Mouse (Mus musculus): ENCODE data around the gene Pih1d2.
A peak's percentile ranks its signal among the peaks of the same experiment; 100 is the strongest.
"Not testable (repeated sequence)": the region's sequence is repeated elsewhere in the genome, so short reads cannot be mapped to it uniquely, and the experiment has no call there.

Gene Pih1d2

DNA sequence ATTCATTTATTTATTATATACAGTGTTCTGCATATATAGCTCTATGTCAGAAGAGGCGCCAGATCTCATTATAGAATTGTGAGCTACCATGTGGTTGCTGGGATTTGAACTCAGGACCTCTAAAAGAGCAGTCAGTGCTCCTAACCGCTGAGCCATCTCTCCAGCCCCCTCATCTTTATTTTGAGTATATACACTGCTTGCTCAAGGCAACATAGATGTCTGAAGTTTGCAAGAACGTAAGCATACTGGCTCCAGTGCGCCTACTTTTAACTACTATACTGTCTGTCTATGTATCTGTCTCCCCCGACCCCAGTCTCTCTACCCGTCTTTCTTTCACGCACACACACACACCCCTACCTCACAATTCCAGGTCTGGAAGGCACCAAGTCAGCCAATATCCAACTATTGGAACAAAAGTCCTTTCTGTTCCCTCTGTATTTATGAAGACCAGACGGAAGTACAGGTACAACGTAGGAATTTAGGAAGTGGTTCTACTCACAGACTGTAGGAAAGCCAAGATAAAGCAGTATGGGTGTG is 741 bp downstream of the Pih1d2 start:
- DNase-seq (ENCODE audit: low spot score in 2 of 2), result no peak

DNA sequence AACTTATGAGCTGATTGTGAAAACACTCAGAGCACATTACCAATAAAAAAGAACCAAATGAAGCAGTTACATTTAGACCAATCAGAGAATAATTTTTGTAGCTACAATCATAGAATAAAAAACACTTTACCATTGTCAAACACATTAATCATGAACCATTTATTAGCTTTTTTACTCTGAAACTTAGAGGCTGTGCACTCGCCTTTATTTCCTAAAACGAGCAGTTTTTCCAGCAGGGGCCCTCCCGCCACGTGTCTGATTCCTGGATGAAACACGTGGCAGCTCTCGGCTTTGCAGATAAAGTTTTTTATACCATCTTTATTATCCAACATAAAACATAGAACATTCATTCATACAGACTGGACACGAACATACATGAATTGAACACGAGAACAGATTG is 13.8 kb downstream of the Pih1d2 start:
- DNase-seq (ENCODE audit: low spot score in 2 of 2), result not testable (repeated sequence)

DNA sequence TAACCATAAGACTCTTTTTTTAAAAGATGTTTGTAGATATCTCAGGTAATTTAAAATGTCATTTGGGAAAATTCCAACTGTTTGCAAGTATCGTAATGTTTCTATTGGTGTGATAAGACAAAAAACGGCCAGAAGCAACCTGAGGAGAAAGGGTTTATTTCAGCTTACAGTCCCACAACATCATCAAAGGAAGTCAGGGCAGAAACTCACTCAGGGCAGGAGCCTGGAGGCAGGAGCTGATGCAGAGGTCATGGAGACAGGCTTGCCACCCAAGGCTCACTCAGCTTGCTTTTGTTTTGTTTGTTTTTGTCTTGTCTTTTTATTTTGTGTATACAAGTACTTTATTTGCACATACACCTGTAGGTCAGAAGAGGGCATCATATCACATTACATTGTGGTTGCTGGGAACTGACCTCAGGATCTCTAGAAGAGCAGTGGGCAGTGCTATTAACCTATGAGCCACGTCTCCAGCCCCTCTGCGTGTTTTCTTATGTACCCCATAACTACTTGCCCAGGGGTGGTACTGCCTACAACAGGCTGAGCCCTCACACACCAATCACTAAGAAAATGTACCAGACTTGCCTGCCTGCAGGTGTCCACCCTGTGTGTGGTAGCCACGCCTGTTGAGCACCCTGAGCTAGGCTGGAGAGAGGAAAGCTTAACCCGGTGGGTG is 15.0 kb downstream of the Pih1d2 start:
- DNase-seq (ENCODE audit: low spot score in 2 of 2), result no peak

DNA sequence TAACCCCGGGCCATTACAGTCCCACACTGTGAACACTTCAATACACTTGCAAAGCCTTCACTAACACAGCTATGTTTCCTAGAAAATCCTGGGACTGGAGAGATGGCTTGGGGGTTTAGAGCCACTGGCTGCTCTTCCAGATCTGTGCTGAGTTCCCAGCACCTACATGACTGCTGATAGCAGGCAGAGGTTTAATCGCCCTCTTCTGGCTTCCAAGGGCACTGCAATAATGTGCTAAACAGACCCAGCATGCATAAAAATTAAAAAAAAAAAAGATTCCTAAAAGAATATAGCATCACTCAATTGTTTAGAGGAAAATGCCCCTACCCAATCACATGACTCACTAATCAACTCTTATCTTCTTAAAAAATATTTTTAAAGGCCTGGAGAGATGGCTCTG is 15.9 kb downstream of the Pih1d2 start:
- DNase-seq (ENCODE audit: low spot score in 2 of 2), result no peak

DNA sequence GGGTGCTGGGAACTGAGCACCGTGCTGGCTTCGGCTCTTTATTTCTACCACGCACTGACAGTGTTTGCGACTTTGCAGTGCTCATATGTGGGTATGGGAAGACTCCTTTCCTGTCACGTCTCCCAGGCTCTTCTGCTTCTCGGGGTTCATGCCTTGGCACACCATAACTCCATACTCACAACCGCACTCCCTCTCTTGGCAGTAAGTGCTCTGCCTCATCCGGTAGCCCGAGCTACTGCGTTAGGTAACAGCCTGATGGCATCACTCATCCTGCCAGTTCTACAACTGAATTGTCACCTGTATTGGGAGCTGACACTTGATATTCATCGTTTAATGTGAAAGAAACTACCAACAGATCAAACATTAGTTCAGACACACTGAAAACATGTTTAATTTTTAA is 17.1 kb downstream of the Pih1d2 start:
- DNase-seq (ENCODE audit: low spot score in 2 of 2), result no peak

DNA sequence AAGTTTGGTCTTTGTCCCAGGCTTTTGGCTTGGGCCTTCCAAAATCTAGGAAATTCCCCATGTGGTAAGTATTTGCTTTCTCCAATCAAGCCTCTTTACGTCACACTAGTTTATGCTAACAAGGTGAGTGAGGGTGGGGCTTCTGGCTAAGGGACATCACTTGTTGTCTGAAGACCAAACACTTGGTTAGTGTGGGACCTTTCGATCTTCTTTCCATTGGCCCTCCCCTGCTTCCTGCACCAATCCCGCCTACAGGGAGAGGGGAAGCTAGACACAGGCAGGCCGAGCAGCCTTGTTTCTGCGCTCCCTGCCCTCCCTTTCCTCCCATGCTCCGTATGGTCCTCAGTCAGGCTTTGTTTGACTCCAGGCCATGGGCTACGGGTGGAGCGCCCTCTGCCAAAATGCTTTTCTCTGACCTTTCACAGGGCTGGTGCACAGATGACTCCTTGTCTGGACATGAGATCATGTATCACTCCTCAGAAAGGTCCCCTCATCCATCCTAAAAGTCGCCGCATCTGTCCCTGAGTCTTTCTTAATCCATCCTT is 29.8 kb downstream of the Pih1d2 start:
- no peak for DNase-seq (ENCODE audit: low spot score in 2 of 2)

DNA sequence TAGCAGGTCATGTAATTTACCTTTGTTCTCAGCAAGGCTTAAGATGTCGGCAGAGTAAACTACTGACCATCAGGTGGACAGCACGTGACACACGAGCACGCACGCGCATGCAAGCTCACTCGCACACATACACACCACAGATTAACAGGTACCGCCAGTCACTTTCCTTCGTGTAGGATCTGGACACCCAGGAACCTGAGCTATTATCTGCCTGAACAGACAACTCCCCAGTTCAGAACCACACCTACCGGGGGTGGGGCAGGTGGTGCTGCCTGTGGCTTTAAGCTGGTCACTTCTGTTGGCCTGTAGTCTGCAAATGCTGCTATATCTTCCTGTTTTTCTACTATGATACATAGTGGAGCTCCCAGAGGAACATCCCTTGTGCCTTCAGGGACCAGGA is 33.4 kb downstream of the Pih1d2 start:
- no peak for DNase-seq (ENCODE audit: low spot score in 2 of 2)

DNA sequence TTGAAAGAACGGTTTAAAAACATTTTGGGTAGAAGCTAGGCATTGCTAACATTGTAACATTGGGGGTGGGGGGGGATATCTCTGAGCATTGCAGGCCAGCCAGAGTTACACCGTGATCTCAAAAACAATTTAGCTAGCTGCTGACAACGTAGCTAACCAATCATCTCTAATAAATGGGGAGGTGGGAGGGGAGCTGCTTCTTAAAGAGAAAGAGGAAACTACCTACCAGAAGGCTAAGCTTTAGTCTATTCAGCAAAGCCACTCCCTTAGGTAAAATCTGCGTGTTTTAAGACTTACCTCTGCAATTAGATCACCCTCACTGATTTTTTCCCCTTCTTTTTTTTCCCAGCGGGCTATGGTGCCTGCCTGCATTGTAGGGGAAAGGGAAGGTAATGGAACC is 41.3 kb downstream of the Pih1d2 start:
- no peak for DNase-seq (ENCODE audit: low spot score in 2 of 2)

DNA sequence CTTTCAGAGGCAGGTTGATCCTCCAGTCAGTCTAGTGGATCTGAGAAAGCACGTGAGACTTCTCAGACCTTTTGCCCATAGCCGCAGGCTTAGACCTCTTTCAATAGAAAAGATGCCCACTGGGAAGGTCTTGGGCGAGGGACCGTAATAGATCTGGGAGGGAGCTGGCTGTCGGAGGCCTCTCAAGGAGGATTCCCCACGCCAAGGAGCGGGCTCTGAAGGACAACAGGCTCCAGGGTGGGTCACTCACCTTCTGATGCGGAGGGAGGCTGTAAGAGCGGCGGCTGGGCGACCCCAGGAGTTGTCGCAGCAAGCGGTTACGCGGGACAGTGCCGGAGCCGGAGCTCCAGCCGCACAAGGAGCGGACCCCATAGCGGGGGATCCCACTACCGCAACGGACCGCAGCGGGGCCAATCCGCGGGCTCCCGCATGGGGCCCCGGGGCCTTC is 41.8 kb downstream of the Pih1d2 start:
- peak; percentile 9 to 12 for DNase-seq (ENCODE audit: low spot score in 2 of 2)

DNA sequence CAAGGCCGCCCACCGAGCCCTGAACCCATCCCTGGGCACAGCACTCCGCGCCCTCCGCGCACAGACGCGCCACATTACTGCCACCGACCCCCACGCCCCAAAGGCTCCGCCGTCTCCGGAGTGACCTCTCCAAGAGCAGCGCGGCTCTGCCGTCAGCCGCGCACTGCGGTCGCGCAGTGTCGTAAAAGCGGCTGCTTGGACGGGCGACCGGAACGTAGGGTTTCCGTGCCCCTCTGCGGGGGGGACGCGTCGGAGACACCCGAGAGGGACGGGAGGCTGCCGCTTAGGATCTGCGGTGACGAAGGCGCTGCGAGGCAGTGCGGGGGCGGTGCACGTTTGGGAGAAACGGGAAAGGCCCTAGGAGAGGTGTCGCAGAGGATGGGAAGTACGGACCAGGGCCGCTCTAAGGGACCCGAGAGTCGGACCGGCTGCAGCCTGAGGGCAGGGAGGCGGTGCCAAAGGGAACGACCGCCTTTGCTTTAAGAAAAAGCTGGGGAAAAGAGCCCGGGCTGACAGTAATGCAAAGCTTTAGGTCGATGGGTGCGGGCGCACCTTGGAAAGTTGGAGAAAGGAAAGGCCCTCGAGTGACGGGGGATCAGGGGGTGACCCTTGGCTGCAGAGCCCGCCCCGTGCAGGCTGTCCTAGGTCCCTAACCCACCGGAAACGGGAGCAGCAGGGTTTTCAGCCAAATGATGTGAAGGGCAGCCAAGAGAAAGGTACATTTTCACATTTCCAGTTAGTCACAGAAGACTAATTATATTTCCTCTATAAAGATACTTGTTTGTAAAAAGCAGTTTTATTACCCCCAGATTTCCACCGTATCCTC is 42.5 kb downstream of the Pih1d2 start, which contains the start of gene Dlat:
TSS of gene Dlat (minus strand) at position 389 of the 826 bp plus-strand sequence.
- peak; percentile 80 to 84 for DNase-seq (ENCODE audit: low spot score in 2 of 2)

DNA sequence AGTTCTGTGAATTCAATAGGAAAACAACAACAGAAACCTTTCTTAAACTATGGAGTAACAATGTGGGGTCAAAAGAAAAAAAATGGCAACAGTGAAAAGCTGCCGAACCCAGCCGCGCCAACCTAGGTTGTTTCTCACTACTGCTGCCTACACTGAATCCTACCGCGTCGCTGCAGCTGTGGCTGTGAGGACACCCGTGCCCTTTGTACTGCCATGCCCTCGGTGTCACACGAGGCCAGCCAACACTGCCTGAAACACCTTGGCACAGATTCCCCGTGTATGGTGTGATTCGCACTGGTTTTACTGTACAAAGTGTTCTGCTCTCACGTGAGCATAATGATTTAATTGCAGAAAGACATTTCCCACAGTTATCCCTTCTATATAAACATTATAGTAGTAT is 43.3 kb downstream of the Pih1d2 start:
- no peak for DNase-seq (ENCODE audit: low spot score in 2 of 2)

DNA sequence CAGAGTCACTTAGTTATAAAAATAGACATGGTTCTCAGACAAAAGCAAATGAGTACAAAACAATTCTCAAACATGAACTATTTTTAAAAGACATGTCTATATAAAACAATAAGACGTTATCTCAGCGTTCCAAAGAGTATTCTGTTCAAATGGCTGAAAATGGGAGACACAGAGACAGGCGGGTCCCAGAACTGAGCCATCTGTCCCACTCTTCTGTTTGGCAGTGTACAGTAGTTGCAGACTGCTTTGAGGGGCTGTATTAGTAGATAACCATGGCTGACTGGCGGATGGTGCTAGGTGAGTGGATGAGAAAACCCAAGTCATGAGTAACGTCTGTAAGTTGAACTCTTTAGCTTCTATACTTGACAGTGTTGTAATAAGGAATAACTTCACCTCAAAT is 47.7 kb downstream of the Pih1d2 start:
- DNase-seq (ENCODE audit: low spot score in 2 of 2), result no peak

DNA sequence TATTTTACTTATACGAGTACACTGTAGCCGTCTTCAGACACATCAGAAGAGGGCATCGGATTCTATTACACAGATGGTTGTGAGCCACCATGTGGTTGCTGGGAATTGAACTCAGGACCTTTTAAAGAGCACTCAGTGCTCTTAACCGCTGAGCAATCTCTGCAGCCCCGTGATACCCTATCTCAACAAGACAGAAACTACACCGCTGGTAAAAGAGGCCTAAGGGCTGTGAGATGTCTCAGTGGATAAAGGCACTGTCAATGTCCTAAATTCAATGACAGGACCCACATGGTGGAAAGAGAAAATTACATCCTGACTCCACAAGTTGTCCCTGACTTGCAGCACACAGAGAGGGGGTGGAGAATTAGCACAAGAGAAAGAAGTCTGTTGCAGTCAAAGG is 49.3 kb downstream of the Pih1d2 start:
- no peak for DNase-seq (ENCODE audit: low spot score in 2 of 2)

DNA sequence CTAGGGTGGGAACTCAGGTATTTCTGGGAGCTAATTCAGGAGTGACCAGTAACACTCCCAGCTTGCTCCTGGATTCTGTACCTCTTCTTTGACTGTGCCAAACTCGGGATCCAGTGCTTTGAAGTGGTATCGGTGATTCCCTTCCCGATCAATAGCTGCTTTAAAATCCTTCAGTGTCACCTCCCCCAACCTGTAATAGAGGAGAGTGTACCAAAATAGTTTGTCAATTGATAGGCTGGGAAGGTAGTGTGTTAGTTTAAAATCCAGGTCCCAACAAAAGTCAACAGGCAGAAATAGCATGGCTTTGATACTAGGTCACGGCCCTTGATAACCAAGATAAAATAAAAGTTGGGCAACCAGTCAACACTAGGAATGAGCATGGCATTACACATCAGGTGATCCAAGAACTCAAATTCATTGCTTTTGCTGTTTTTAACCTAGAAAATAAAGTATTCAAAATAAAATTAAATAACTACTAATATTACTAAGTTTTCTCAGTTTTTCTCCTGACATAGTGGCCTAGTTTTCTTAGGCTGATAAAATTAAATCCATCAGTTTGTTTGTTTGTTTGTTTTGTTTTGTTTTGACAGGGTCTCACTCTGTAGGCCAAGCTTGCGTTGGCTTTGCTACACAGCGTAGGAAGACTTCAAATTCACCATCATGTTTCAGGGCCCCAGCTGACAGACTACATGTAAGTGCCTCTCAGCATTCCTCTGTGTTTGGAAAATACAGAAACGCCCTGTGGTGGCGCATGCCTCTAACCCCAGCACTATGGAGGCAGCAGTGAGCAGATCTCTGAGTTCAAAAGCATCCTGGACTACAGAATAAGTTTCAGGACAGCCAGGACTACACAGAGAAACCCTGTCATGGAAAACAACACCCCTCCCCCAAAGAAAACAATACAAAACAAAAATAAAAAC is 50.7 kb downstream of the Pih1d2 start:
- no peak for DNase-seq (ENCODE audit: low spot score in 2 of 2)

DNA sequence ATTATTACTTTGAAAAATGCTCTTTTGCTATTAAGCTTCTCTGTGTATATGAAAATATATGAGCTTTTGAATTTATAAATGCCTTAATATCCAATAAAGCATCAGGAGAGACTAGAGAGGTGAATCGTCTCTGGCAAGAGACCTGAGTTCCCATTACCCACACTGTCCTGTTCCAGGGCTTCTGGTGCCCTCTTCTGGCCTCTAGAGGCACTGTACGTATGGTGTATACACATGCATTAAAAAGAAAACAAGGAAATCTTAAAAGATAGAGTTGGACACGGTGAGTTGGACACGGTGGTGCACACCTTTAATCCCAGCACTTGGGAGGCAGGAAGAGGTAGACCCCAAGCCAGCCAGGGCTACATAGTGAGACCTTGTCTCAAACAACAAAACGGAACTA is 53.6 kb downstream of the Pih1d2 start:
- DNase-seq (ENCODE audit: low spot score in 2 of 2), result peak in 1 of 2 experiments; percentile 32

Measured in frontal cortex, postnatal 25 days (tissue).